Mouse (Mus musculus): Measurements from ENCODE around the gene Hopx.

- TF ChIP-seq POLR2A (IDR thresholded peaks at IDR 0.05; ENCODE audit: extremely low read depth, insufficient read depth, low read length) (no peak), CTCF (IDR thresholded peaks at IDR 0.05; ENCODE audit: extremely low read depth, insufficient read depth, low read length) (no peak)
Observed at GRCm38 (mm10) chr5:77154812-77155211, 39.9 kb upstream of the Hopx start.

Measured in cortical plate, adult 2 months (tissue).